Mouse (Mus musculus) liver, embryonic 16.5 days (tissue): ENCODE measurements around the gene Rnaseh2c. TPM values are rescaled to one million over a fixed set of nuclear protein-coding genes. Genes with fewer than 3 reads are reported as not detected.

Experiments used
- ATAC-seq: fragments of 200-750 bp; cut with Nextera tagmentation; 2 replicates; pipeline ENCODE4 v1.8.0; 2017; ENCODE audit warnings: low read depth, mild to moderate bottlenecking, moderate number of reproducible peaks, moderate library complexity
- H3K27ac ChIP-seq: fragments of 300-500 bp; sonication (generic); 2 replicates; pipeline ENCODE4 v1.5.1; 2014; ENCODE audit warnings: mild to moderate bottlenecking, low read length
- H3K27me3 ChIP-seq: fragments of 300-500 bp; sonication (generic); 2 replicates; pipeline ENCODE4 v1.6.1; 2014; ENCODE audit warnings: low read depth, low read length, mixed read lengths; ENCODE audit not compliant: control insufficient read depth, insufficient read depth
- H3K36me3 ChIP-seq: fragments of 300-500 bp; sonication (generic); 2 replicates; pipeline ENCODE4 v1.6.1; 2014; ENCODE audit warnings: mild to moderate bottlenecking; ENCODE audit not compliant: control insufficient read depth, insufficient read depth
- H3K4me1 ChIP-seq: fragments of 300-500 bp; sonication (generic); 2 replicates; pipeline ENCODE4 v1.6.1; 2014; ENCODE audit warnings: low read depth, low read length, mixed read lengths; ENCODE audit not compliant: control insufficient read depth
- H3K4me2 ChIP-seq: fragments of 300-500 bp; sonication (generic); 2 replicates; pipeline ENCODE4 v1.6.1; 2014; ENCODE audit warnings: low read depth, low read length, mixed read lengths
- H3K4me3 ChIP-seq: fragments of 300-500 bp; sonication (generic); 2 replicates; pipeline ENCODE4 v1.5.1; 2014; ENCODE audit warnings: low read depth, mild to moderate bottlenecking, low read length
- H3K9ac ChIP-seq: fragments of 300-500 bp; sonication (generic); 2 replicates; pipeline ENCODE4 v1.6.1; 2014; ENCODE audit warnings: low read depth, low read length
- H3K9me3 ChIP-seq: fragments of 300-500 bp; sonication (generic); replicated peaks from 2 replicates; pipeline ENCODE4 v1.6.1; 2016; ENCODE audit warnings: low read length; ENCODE audit not compliant: control insufficient read depth
- WGBS: fragments of 180-500 bp; shearing (Covaris S2); extraction: QIAGEN DNeasy Blood & Tissue Kit; methylation state at CpG from one replicate; pipeline ENCODE4 v1.1.7; 2014; ENCODE audit not compliant: insufficient replicate concordance; 5-methylcytosine and 5-hydroxymethylcytosine counted together
- polyA plus RNA-seq: library from polyadenylated mRNA; unstranded; fragments of >200 nt; fragmentation: Nextera tagmentation; extraction: Ambion mirVana; gene quantifications from 2 replicates; pipeline ENCODE4 v1.2.1, GENCODE M21; 2015

Gene Rnaseh2c
- polyA plus RNA-seq, 1 experiment from 2014 or later: 92.2 TPM

DNA sequence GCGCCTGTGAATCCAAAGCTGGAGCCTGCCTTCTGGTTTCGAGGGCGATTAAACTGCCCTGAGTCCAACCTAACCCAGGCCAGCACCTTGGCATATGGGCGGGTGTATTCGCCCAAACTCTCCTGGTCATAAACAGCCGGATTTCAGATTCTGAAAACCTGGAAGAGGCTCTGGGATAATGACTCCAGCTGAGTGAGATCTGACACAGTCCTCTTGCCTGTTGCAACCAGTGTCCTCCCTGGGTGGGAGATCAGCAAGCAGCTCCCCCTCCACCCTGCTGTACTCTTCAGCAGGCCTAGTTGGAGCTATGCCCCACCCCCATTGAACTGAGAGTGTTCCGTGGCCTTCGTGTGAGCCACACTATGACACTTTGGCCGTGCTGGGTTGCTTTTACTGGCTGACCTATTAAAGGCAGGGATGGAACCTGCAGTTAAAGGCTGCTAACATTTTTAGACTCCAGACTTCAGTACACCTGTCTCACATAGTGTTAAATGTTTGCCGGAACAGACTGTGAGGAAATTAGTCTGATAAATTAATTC is 40.4 kb upstream of the Rnaseh2c start:
- Histone ChIP-seq H3K4me3 (no peak overlapping the region), H3K27me3 (peaks cover 86% of the 10 kb centered on the region), H3K4me2 (peak overlapping the region; percentile 55; the same call in 1 of the 2 replicates), H3K4me1 (peaks cover 10% of the 10 kb centered on the region), H3K9ac (no peak overlapping the region), H3K27ac (no peak overlapping the region), H3K9me3 (no peaks in the 10 kb centered on the region), H3K36me3 (no peaks in the 10 kb centered on the region)
- ATAC-seq: no peak
- WGBS: 18% methylated on average over 10 of the region's 10 CpGs

DNA sequence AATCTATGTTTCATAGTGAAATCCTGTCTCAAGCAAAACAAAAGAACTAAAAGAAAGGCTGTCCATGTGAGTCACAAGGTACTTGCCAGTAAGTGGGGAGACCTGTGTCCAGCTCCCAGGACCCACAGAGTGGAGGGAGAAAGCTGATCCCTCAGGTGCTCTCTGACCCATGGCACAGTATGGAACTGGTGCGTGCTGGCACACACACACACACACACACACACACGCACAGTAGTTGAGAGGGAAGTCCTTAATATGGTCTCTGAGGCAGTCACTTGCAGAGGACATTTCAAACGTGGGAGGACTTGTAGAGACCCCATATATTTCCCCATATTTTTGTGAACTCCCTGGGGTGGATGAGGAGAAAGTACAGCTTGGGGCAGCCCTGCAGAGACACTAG is 39.8 kb upstream of the Rnaseh2c start:
- Histone ChIP-seq H3K9me3 (no peaks in the 10 kb centered on the region), H3K36me3 (no peaks in the 10 kb centered on the region), H3K27ac (no peak overlapping the region), H3K4me2 (no peak overlapping the region), H3K4me1 (peaks cover 14% of the 10 kb centered on the region), H3K4me3 (no peak overlapping the region), H3K27me3 (peaks cover 91% of the 10 kb centered on the region), H3K9ac (no peak overlapping the region)
- ATAC-seq: no peak
- WGBS: 28% methylated on average over 3 of the region's 3 CpGs

DNA sequence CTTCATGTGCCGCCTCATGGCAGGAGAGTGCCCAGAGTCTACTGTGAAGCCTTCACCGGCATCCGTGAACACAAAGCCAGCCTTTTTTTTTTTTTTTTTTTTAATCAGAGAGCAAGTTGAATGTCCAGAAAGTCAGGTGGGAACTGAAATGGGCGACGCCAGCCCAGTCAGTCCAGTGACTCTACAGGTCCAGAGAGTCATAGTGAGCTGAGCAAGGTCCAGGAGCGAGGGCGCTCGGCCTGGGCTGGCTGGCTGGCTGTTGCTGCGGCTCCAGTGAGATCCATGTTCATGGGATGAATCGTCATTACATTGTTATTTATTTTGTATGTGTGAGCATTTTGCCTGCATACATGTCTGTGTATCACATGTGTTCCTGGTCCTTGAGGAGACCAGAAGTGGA is 38.9 kb upstream of the Rnaseh2c start:
- no peaks in the 10 kb centered on the region for H3K9me3 ChIP-seq
- H3K36me3 ChIP-seq: no peaks in the 10 kb centered on the region
- 69% methylated on average over 10 of the region's 10 CpGs for WGBS
- no peak overlapping the region for H3K4me3 ChIP-seq
- ATAC-seq: no peak
- H3K4me1 ChIP-seq: peaks cover 19% of the 10 kb centered on the region
- peaks cover 90% of the 10 kb centered on the region for H3K27me3 ChIP-seq
- no peak overlapping the region for H3K27ac ChIP-seq
- H3K4me2 ChIP-seq: no peak overlapping the region
- H3K9ac ChIP-seq: no peak overlapping the region

DNA sequence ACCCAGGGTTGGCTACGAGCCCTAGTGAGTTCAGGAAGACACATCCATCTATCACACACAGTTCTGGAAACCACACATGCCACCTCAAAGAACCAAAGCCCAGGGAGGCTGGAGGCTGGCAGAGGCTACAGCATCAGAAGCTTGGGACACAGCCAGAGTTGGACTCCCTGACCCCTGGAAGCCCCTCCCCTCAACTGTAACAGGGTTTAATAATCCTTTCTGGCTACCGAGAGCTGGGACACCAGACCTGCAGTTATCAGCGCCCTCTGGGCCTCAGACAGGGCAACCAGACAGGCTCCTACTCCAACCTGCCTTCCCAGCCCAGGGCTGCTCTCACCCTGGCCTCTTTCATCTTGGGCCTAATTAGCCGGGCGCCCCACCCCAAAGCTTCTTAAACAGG is 35.4 kb upstream of the Rnaseh2c start:
- Histone ChIP-seq H3K4me1 (peaks cover 20% of the 10 kb centered on the region), H3K4me2 (peak overlapping the region; percentile 99; the same call in 1 of the 2 replicates), H3K9me3 (no peaks in the 10 kb centered on the region), H3K27me3 (peaks cover 54% of the 10 kb centered on the region), H3K36me3 (no peaks in the 10 kb centered on the region), H3K9ac (no peak overlapping the region), H3K27ac (no peak overlapping the region), H3K4me3 (no peak overlapping the region)
- 57% methylated on average over 5 of the region's 5 CpGs for WGBS
- no peak for ATAC-seq

DNA sequence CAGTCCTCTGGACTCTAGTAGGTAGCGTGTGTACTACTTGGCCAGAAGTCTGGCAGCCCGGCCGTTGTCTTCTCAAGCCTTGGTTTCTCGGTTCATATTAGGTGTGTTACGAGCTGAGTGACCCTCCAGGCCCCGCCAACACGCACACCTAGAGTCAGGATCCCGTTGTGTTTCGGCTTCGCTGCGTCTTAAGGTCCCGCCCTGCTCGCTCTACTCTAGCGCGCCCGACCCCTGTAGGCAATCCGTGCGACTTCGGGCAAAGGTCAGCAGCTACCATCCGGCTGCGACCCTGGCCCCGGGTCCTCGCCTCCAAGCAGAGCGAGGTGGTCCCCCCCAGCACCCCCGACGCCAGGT is 34.5 kb upstream of the Rnaseh2c start:
- ATAC-seq: peak; percentile 19
- Histone ChIP-seq H3K27me3 (peaks cover 46% of the 10 kb centered on the region), H3K4me1 (peaks cover 20% of the 10 kb centered on the region), H3K27ac (peak overlapping the region; percentile 95), H3K9me3 (no peaks in the 10 kb centered on the region), H3K36me3 (no peaks in the 10 kb centered on the region), H3K4me3 (peak overlapping the region; percentile 89), H3K9ac (peak overlapping the region; percentile 90), H3K4me2 (peak overlapping the region; percentile 99)
- WGBS: 3% methylated on average over 26 of the region's 26 CpGs

DNA sequence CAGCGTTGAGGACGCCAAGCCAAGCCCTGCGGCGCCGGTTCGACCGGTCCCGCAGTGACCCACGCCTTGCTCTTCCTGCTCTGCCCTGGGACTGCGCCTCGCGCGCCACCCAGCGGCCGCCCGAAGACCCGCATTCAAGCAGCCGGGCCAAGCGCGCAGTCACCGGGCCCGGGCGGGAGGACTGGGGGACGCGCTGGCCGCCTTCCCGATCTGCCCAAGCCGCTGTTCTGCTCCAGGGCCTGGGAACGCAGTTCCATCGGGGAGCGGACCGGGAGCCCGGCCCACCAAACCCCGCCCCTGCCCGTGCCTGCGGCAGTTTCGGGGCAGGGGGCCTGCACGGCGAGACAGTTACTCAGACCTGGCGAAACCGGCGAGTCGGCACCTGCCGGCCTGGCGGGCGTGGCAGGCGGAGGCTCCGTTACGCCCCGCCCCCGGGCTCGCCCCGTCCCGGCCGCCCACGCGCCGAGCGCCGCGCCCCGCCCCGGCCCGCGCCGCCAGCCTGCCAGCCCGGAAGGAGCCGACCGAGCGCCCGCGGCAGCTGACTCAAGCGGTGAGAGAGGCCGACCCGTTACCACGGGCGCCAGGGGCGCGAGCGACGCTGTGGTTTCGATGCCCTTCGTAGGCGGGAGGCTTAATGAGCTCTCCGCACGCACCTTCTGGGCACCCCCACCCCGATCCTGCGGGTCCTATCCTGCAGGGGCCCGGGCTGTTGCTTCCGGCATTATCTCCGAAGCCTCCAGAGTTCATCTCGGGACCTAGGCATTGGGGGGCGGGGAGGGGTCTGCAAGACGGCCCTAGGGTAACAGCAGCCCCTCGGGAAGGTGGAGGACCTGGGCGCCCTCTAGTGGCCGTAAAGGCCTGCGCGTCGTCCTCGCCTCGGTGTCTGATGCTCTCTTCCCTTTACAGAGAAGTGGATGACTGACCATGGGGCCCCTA is 33.9 kb upstream of the Rnaseh2c start, which contains the start of gene Ap5b1:
TSS of gene Ap5b1 (plus strand) at position 492 of the 936 bp plus-strand sequence.
- H3K27ac ChIP-seq: peak within 1 kb of the TSS; percentile 95
- H3K4me2 ChIP-seq: peak within 1 kb of the TSS; percentile 99
- no peaks in the 10 kb centered on the region for H3K36me3 ChIP-seq
- peaks cover 39% of the 10 kb centered on the region for H3K27me3 ChIP-seq
- ATAC-seq: peak; percentile 86
- peak within 1 kb of the TSS; percentile 89 for H3K4me3 ChIP-seq
- peaks cover 20% of the 10 kb centered on the region for H3K4me1 ChIP-seq
- under 1% methylated on average over 94 of the region's 102 CpGs for WGBS
- H3K9ac ChIP-seq: peak within 1 kb of the TSS; percentile 90
- no peaks in the 10 kb centered on the region for H3K9me3 ChIP-seq

DNA sequence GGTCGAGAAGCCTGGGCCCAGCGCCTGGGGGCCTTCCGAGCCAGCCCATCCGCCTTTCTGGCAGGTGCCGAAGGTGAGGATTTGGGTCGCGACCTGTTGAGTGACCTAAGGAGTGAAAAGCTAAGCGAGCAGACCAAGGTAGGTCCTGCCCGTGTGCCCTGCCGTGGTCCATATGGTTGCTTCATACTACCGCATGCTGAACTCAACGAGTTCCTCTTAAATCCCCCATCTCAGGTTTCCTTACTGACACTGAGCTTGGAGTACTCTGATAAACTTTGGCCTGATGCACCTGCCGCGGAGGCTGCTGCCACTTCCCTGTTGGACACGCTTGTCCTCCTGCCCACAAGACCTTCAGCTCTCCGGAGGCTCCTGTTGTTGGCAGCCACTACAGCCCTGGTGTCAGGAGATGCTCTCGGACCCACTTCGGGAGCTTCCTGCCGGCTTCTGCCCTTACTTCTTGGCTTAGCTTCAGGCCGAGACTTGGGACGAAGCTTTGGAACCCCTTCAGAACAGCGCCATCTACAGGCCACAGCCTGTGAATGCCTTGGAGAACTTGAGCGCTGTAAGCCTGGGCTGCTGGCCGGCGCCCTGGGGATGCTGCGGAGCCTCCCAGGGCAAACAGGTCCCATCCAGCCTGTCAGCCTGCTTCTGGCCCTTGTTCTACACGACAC is 33.1 kb upstream of the Rnaseh2c start:
- Histone ChIP-seq H3K9ac (peak overlapping the region; percentile 90), H3K4me2 (peak overlapping the region; percentile 99), H3K9me3 (no peaks in the 10 kb centered on the region), H3K4me3 (peak overlapping the region; percentile 89), H3K27me3 (peaks cover 31% of the 10 kb centered on the region), H3K4me1 (peaks cover 20% of the 10 kb centered on the region), H3K36me3 (no peaks in the 10 kb centered on the region), H3K27ac (peak overlapping the region; percentile 95)
- peak; percentile 28 for ATAC-seq
- WGBS: 5% methylated on average over 27 of the region's 27 CpGs

DNA sequence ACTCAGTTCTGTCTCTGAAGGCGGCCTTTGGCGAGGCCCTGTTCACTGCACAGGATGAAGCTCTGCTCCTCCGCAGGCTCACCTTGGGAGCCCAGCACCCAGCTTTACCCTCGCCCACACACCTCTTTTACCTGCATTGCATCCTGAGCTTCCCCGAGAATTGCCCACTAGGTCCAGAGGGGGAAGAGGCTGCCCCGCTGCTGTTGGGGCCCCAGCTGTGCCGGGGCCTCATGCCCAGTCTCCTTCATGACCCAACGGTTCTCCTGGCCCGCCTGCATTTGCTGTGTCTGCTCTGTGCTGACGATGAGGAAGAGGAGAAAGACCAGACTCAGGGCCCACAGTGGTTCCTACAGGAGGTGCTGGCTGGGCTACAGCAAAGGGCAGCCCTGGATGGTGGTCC is 32.2 kb upstream of the Rnaseh2c start:
- H3K4me1 ChIP-seq: peaks cover 20% of the 10 kb centered on the region
- H3K36me3 ChIP-seq: no peaks in the 10 kb centered on the region
- peak overlapping the region; percentile 90; the same call in 1 of the 2 replicates for H3K9ac ChIP-seq
- H3K4me2 ChIP-seq: peak overlapping the region; percentile 99; the same call in 1 of the 2 replicates
- no peak for ATAC-seq
- H3K27ac ChIP-seq: 0 out of 2 replicates have a peak overlapping the region, but pooled peaks have one; percentile 55
- peak overlapping the region; percentile 89 for H3K4me3 ChIP-seq
- H3K9me3 ChIP-seq: no peaks in the 10 kb centered on the region
- peaks cover 24% of the 10 kb centered on the region for H3K27me3 ChIP-seq
- 70% methylated on average over 10 of the region's 10 CpGs for WGBS
